Mouse (Mus musculus) liver, postnatal 0 days (tissue): ENCODE results near the gene Twf1.

Source experiments
- CTCF ChIP-seq: sonication (generic); IDR thresholded peaks from 2 replicates; pipeline ENCODE4 v1.5.1; 2016; ENCODE audit warnings: antibody characterized with exemption, low read depth
- EP300 ChIP-seq: IDR thresholded peaks from 2 replicates; pipeline ENCODE4 v1.6.1; 2016; ENCODE audit warnings: antibody characterized with exemption, low read depth, mild to moderate bottlenecking

- TF ChIP-seq CTCF, result no peak
- TF ChIP-seq EP300, result no peak
Observed at GRCm38 (mm10) chr15:94582000-94582593, 7.6 kb downstream of the Twf1 start.
